Mouse (Mus musculus) embryonic fibroblast, embryonic 13.5 days (primary cell): Measurements from ENCODE around the gene Vars2. TPM values are rescaled to one million over a fixed set of nuclear protein-coding genes. Genes with fewer than 3 reads are reported as not detected.

Source experiments
- H3K27ac ChIP-seq: 2 replicates; pipeline ENCODE4 v1.5.1; 2012; ENCODE audit warnings: low read length, control low read depth, inconsistent platforms; ENCODE audit not compliant: insufficient read depth
- H3K4me1 ChIP-seq: 2 replicates; pipeline ENCODE4 v1.6.1; 2011; ENCODE audit warnings: low read length; ENCODE audit not compliant: control insufficient read depth, insufficient read depth
- H3K4me3 ChIP-seq: 2 replicates; pipeline ENCODE4 v1.5.1; 2011; ENCODE audit warnings: mild to moderate bottlenecking, control low read depth, low read length; ENCODE audit not compliant: insufficient read depth
- CTCF ChIP-seq: IDR thresholded peaks from 2 replicates; pipeline ENCODE4 v1.5.1; 2011; ENCODE audit warnings: mild to moderate bottlenecking, control low read depth, low read length, moderate library complexity, borderline replicate concordance; ENCODE audit not compliant: insufficient read depth
- POLR2A ChIP-seq: IDR thresholded peaks from 2 replicates; pipeline ENCODE4 v1.6.1; 2011; ENCODE audit warnings: low read depth, mild to moderate bottlenecking, control low read depth, low read length, moderate library complexity
- polyA plus RNA-seq: library from polyadenylated mRNA; stranded (reverse); fragments of >200 nt; gene quantifications from 2 replicates; pipeline ENCODE4 v1.2.4, GENCODE M21; 2011; ENCODE audit warnings: low read depth; ENCODE audit not compliant: missing spikeins, insufficient read length

Vars2 gene
- polyA plus RNA-seq, 1 experiment, result 14.3 TPM

- Histone ChIP-seq H3K4me3 (0 out of 2 replicates have a peak overlapping the region, but pooled peaks have one; percentile 47), H3K27ac (peak overlapping the region; percentile 88), H3K4me1 (peaks cover 3% of the 10 kb centered on the region; the same call in 1 of the 2 replicates)
- TF ChIP-seq CTCF, result no peak
- TF ChIP-seq POLR2A, result no peak
Observed at GRCm38 (mm10) chr17:35702605-35703004, 35.2 kb upstream of the Vars2 start.

- TF ChIP-seq CTCF, result no peak
- TF ChIP-seq POLR2A, result peak; percentile 31; the same call in 1 of the 2 replicates
- H3K4me1 ChIP-seq, result peaks cover 6% of the 10 kb centered on the region
- peak overlapping the region; percentile 47 for H3K4me3 ChIP-seq
- H3K27ac ChIP-seq, result peak overlapping the region; percentile 88
Observed at GRCm38 (mm10) chr17:35701978-35702461, 34.6 kb upstream of the Vars2 start.

- TF ChIP-seq CTCF (no peak), POLR2A (peak; percentile 33)
- Histone ChIP-seq H3K27ac (peak overlapping the region; percentile 88), H3K4me3 (peak overlapping the region; percentile 47), H3K4me1 (peaks cover 7% of the 10 kb centered on the region)
Observed at GRCm38 (mm10) chr17:35701203-35701977, 34.0 kb upstream of the Vars2 start.

GRCm38 (mm10) chr17:35700371-35700961, 33.1 kb upstream of the Vars2 start:
- Histone ChIP-seq H3K4me3 (peak overlapping the region; percentile 54), H3K4me1 (peaks cover 7% of the 10 kb centered on the region), H3K27ac (peak overlapping the region; percentile 92)
- TF ChIP-seq CTCF (no peak), POLR2A (peak; percentile 54)

- H3K4me1 ChIP-seq, result peaks cover 7% of the 10 kb centered on the region
- no peak for TF ChIP-seq CTCF
- peak; percentile 79 for TF ChIP-seq POLR2A
- H3K4me3 ChIP-seq, result peak overlapping the region; percentile 54
- peak overlapping the region; percentile 92 for H3K27ac ChIP-seq
Observed at GRCm38 (mm10) chr17:35699919-35700318, 32.5 kb upstream of the Vars2 start.

GRCm38 (mm10) chr17:35698501-35698883, 31.1 kb upstream of the Vars2 start:
- H3K4me3 ChIP-seq, result no peak overlapping the region

GRCm38 (mm10) chr17:35697759-35698500, 30.5 kb upstream of the Vars2 start:
- TF ChIP-seq CTCF (no peak), POLR2A (peak; percentile 60)
- Histone ChIP-seq H3K4me1 (peaks cover 7% of the 10 kb centered on the region), H3K27ac (peak overlapping the region; percentile 89), H3K4me3 (peak overlapping the region; percentile 28)

More at GRCm38 (mm10) chr17:35698501-35698883, 31.1 kb upstream of the Vars2 start:
- TF ChIP-seq POLR2A, result no peak; the same call in 1 of the 2 replicates
- no peak for TF ChIP-seq CTCF
- peaks cover 7% of the 10 kb centered on the region for H3K4me1 ChIP-seq
- peak overlapping the region; percentile 79 for H3K27ac ChIP-seq

GRCm38 (mm10) chr17:35697429-35697758, 30.0 kb upstream of the Vars2 start:
- Histone ChIP-seq H3K4me1 (peaks cover 4% of the 10 kb centered on the region; the same call in 1 of the 2 replicates), H3K27ac (peak overlapping the region; percentile 89), H3K4me3 (peak overlapping the region; percentile 28)
- TF ChIP-seq CTCF (no peak), POLR2A (no peak; the same call in 1 of the 2 replicates)

- peak overlapping the region; percentile 89 for H3K27ac ChIP-seq
- TF ChIP-seq POLR2A, result no peak
- no peak for TF ChIP-seq CTCF
- H3K4me3 ChIP-seq, result peak overlapping the region; percentile 14; the same call in 1 of the 2 replicates
Observed at GRCm38 (mm10) chr17:35696691-35697090, 29.3 kb upstream of the Vars2 start.

More at GRCm38 (mm10) chr17:35696691-35697090, 29.3 kb upstream of the Vars2 start:
- H3K4me1 ChIP-seq, result peaks cover 4% of the 10 kb centered on the region; the same call in 1 of the 2 replicates
